Mouse (Mus musculus) left cerebral cortex, postnatal 25 days (tissue): Measurements from ENCODE around the gene Gm20929. TPM values are rescaled to one million over a fixed set of nuclear protein-coding genes. Genes with fewer than 3 reads are reported as not detected.
"Not testable (repeated sequence)": the region's sequence is repeated elsewhere in the genome, so short reads cannot be mapped to it uniquely, and the experiment has no call there.

Experiments
- DNase-seq, 2 experiments: peaks; one replicate each; pipeline ENCODE4 v3.0.0; 2022; ENCODE audit warnings: low spot score in 2 of 2, mixed read lengths in 1 of 2
- intact Hi-C: fragments of 180-260 bp; cut with DNase I; formaldehyde crosslinking; loops from one replicate; pipeline ENCODE4 v1.15.1; 2025
- total RNA-seq, 2 experiments: library from RNA; stranded (reverse); gene quantifications; 2 replicates each; pipeline ENCODE4 v1.2.3; 2021

Gm20929 gene
- not detected for total RNA-seq

DNA sequence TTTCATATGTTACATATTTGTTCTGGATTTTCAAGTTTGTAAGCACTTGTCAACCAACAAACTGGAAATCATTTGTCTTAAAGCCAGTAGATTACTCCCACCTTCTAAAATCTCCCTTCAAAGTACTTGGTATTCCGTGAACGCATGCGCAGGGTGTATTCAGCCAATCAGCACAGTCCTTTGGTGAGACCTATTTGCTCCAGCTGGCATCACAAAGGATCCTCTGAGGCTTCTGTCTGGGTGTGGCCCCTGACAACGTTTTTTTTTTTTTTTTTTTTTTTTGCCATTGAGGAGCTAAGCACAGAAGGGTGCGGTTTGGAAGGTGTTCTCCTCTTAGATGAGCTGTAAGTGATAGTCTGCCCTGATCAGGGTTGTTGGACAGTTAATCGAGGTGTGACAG is at the start of gene Gm20929:
Gm20929 (plus strand) TSS at position 301 of the 400 bp plus-strand sequence.
- intact Hi-C loops, DNase-seq: not testable (repeated sequence)
